Mouse (Mus musculus): ENCODE measurements around the gene Rxrb. TPM values are rescaled to one million over a fixed set of nuclear protein-coding genes. Genes with fewer than 3 reads are reported as not detected.
"Not testable (repeated sequence)": the region's sequence is repeated elsewhere in the genome, so short reads cannot be mapped to it uniquely, and the experiment has no call there.

Gene Rxrb
- polyA plus RNA-seq (2015; fragmentation: Nextera tagmentation; extraction: Ambion mirVana) = 47.5 and 56.0 TPM in 2 replicates

DNA sequence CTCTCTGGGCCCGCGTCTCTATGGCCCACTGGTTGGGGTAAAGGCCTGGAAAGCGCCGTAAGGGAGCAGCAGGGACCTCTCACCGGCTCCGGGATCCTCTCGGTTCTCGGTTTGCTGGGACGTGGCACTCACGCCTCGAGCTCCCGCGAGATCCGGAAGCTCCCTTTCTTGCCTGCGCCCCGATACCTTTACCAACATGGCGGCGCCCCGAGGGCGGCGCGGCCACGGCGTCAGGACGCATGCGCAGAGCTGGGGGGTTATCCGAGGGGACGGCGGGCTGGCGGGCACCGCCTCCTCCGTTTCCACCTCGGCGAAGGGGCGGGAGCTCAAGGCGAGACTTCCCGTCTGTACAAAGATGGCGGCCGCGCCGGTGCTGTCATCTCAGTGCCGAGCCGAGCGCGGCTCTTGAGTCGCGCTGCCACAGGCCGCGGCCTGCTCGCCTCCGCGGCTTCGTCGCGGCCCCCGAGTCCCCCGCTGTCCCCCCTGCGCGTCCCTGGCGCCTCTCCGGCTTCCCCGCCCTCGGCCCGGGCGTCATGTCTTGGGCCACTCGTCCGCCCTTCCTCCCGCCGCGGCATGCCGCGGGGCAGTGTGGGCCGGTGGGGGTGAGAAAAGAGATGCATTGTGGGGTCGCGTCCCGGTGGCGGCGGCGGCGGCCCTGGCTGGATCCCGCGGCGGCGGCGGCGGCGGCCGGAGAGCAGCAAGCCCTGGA is at the start of gene Rxrb, which contains the start of gene Slc39a7:
Gene Rxrb, plus strand, starts transcription at position 348 of the 709 bp plus-strand sequence.
Gene Slc39a7, minus strand, starts transcription at position 218 of the 709 bp plus-strand sequence.
- Histone ChIP-seq H3K27me3 (no peaks in the 10 kb centered on the region), H3K4me1 (peaks cover 54% of the 10 kb centered on the region), H3K27ac (peak within 1 kb of the TSS; percentile 96), H3K36me3 (peaks cover 45% of the 10 kb centered on the region), H3K9me3 (no peaks in the 10 kb centered on the region), H3K4me2 (peak within 1 kb of the TSS; percentile 93), H3K9ac (peak within 1 kb of the TSS; percentile 84), H3K4me3 (peak within 1 kb of the TSS; percentile 73)
- under 1% methylated on average over 87 of the region's 88 CpGs for WGBS
- peak; percentile 78 for ATAC-seq (ENCODE audit: borderline replicate concordance, extremely low read depth, low FRiP score, low TSS enrichment)

GRCm38 (mm10) chr17:33982136-33982535 is 49.5 kb upstream of the Rxrb start:
- H3K4me3 ChIP-seq; H3K9me3 ChIP-seq; H3K9ac ChIP-seq; H3K27ac ChIP-seq; ATAC-seq (ENCODE audit: borderline replicate concordance, extremely low read depth, low FRiP score, low TSS enrichment); H3K36me3 ChIP-seq: not testable (repeated sequence)
- peaks cover 36% of the 10 kb centered on the region for H3K27me3 ChIP-seq
- 6% methylated on average over 8 of the region's 8 CpGs for WGBS
- peak overlapping the region; percentile 78; the same call in 1 of the 2 replicates for H3K4me2 ChIP-seq
- H3K4me1 ChIP-seq = peaks cover 37% of the 10 kb centered on the region

- Histone ChIP-seq H3K9me3 (no peaks in the 10 kb centered on the region), H3K4me3 (no peak overlapping the region), H3K36me3 (no peaks in the 10 kb centered on the region), H3K27ac (no peak overlapping the region), H3K4me1 (no peaks in the 10 kb centered on the region), H3K4me2 (no peak overlapping the region), H3K9ac (no peak overlapping the region), H3K27me3 (peaks cover under 1% of the 10 kb centered on the region)
- 31% methylated on average over 10 of the region's 10 CpGs for WGBS
- ATAC-seq (ENCODE audit: borderline replicate concordance, extremely low read depth, low FRiP score, low TSS enrichment) = no peak
Measured at GRCm38 (mm10) chr17:33991788-33992664, 39.6 kb upstream of the Rxrb start.

GRCm38 (mm10) chr17:33994959-33995358 is 36.7 kb upstream of the Rxrb start:
- 84% methylated on average over 8 of the region's 8 CpGs for WGBS
- no peak overlapping the region for H3K4me2 ChIP-seq
- no peaks in the 10 kb centered on the region for H3K36me3 ChIP-seq
- peaks cover 3% of the 10 kb centered on the region; the same call in 1 of the 2 replicates for H3K4me1 ChIP-seq
- no peak for ATAC-seq (ENCODE audit: borderline replicate concordance, extremely low read depth, low FRiP score, low TSS enrichment)
- H3K27ac ChIP-seq = no peak overlapping the region
- H3K9ac ChIP-seq = no peak overlapping the region
- no peak overlapping the region for H3K4me3 ChIP-seq
- H3K9me3 ChIP-seq = no peaks in the 10 kb centered on the region
- peaks cover 21% of the 10 kb centered on the region for H3K27me3 ChIP-seq

GRCm38 (mm10) chr17:33995651-33996050 is 36.0 kb upstream of the Rxrb start:
- no peaks in the 10 kb centered on the region for H3K9me3 ChIP-seq
- no peak overlapping the region for H3K4me3 ChIP-seq
- no peaks in the 10 kb centered on the region for H3K36me3 ChIP-seq
- H3K9ac ChIP-seq = no peak overlapping the region
- no peak overlapping the region for H3K27ac ChIP-seq
- H3K4me1 ChIP-seq = peaks cover 9% of the 10 kb centered on the region; the same call in 1 of the 2 replicates
- 44% methylated on average over 3 of the region's 3 CpGs for WGBS
- ATAC-seq (ENCODE audit: borderline replicate concordance, extremely low read depth, low FRiP score, low TSS enrichment) = no peak
- H3K27me3 ChIP-seq = peaks cover 28% of the 10 kb centered on the region
- no peak overlapping the region for H3K4me2 ChIP-seq

DNA sequence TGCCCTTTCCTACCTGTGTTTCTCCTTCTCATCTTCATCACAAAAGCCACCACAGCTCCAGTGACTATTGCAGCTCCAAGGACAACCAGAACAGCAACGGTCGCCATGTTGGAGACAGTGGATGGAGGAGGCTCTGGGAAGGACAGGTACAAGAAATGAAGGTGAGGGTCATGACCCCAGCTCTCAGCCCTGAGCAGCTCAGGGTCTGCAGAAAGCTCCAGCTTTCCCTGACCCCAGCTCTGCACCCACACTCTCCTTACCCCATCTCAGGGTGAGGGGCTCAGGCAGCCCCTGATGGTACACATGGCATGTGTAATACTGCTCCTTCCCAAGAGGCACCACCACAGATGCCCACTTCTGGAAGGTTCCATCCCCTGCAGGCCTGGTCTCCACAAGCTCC is 34.6 kb upstream of the Rxrb start:
- not testable (repeated sequence) for H3K9me3 ChIP-seq; H3K4me2 ChIP-seq; H3K4me3 ChIP-seq; H3K27ac ChIP-seq; ATAC-seq (ENCODE audit: borderline replicate concordance, extremely low read depth, low FRiP score, low TSS enrichment); H3K36me3 ChIP-seq; H3K9ac ChIP-seq; H3K4me1 ChIP-seq
- H3K27me3 ChIP-seq = peaks cover 40% of the 10 kb centered on the region
- 79% methylated on average over 2 of the region's 2 CpGs for WGBS

DNA sequence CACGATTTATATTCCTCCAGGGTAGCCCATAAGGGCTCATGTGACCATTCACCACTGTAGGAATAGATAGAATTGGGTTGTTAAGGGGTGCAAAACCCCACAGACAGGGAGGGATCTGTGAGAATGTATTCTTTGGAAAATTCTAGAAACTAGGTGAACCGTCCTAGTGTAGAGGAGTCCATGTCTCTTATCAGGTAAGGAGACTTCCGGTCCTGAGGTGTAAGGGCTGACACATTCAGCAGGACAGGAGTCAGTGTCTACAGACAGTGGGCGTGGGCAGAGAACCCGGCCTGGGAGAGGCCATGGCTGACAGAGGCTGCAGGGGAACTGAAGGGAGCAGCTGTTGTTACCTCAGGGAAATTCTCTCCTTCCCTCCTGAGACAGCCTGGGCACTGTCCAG is 32.9 kb upstream of the Rxrb start:
- peaks cover 41% of the 10 kb centered on the region for H3K27me3 ChIP-seq
- H3K4me3 ChIP-seq; H3K4me1 ChIP-seq; H3K36me3 ChIP-seq; H3K27ac ChIP-seq; ATAC-seq (ENCODE audit: borderline replicate concordance, extremely low read depth, low FRiP score, low TSS enrichment); H3K4me2 ChIP-seq; H3K9ac ChIP-seq; H3K9me3 ChIP-seq: not testable (repeated sequence)
- WGBS = 36% methylated on average over 5 of the region's 5 CpGs

GRCm38 (mm10) chr17:33999341-34000149 is 32.1 kb upstream of the Rxrb start:
- Histone ChIP-seq H3K27me3 (peaks cover 41% of the 10 kb centered on the region), H3K27ac (no peak overlapping the region), H3K4me1 (peaks cover 9% of the 10 kb centered on the region; the same call in 1 of the 2 replicates), H3K36me3 (no peaks in the 10 kb centered on the region), H3K9ac (peak overlapping the region; percentile 40), H3K4me2 (peak overlapping the region; percentile 99), H3K9me3 (no peaks in the 10 kb centered on the region), H3K4me3 (peak overlapping the region; percentile 59)
- WGBS = 1% methylated on average over 87 of the region's 87 CpGs
- ATAC-seq (ENCODE audit: borderline replicate concordance, extremely low read depth, low FRiP score, low TSS enrichment) = peak; percentile 51

DNA sequence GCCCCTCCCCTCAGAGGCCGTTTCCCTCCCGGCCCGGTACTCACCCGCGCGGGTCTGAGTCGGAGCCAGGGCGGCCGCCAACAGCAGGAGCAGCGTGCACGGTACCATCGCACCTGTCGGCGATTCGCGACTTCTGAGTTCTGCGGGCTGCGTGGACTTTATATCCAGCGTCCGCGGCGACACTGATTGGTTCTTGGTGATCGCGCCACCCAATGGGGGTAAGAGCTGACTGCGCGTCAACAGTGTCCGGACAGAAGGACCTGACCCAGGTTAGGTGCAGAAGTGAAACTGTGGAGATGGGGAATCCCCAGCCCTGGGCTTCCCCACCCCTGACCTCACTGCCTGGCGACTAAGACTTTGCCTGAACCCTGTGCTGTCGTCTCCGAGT is 31.5 kb upstream of the Rxrb start, which contains the start of gene H2-K1:
Gene H2-K1, minus strand, starts transcription at position 198 of the 388 bp plus-strand sequence.
- Histone ChIP-seq H3K4me2 (peak within 1 kb of the TSS; percentile 99), H3K4me1 (peaks cover 9% of the 10 kb centered on the region; the same call in 1 of the 2 replicates), H3K9ac (peak within 1 kb of the TSS; percentile 40), H3K4me3 (peak within 1 kb of the TSS; percentile 59), H3K27ac (no peak within 1 kb of the TSS), H3K27me3 (peaks cover 41% of the 10 kb centered on the region), H3K36me3 (no peaks in the 10 kb centered on the region), H3K9me3 (no peaks in the 10 kb centered on the region)
- peak; percentile 83; the same call in 1 of the 2 replicates for ATAC-seq (ENCODE audit: borderline replicate concordance, extremely low read depth, low FRiP score, low TSS enrichment)
- under 1% methylated on average over 30 of the region's 30 CpGs for WGBS

DNA sequence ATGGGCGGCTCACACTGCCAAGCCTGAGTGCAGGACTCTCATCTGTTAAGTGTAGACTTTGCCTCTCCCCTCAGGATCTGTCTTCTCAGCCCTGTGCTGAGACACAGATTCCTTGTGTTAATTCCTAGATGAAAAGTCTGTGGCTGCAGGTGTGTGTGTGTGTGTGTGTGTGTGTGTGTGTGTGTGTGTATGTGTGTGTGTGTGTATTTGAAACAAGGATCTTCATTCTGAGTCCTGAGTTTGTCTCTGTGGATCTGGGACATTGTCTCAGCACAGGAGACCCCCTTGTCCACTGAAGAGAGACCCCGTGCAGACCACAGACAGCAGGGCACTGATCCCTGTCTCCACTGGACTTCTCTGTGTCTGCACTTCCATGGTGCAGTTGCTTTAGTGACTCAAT is 30.8 kb upstream of the Rxrb start:
- WGBS = 47% methylated on average over 2 of the region's 2 CpGs
- Histone ChIP-seq H3K4me2 (peak overlapping the region; percentile 99), H3K27me3 (peaks cover 44% of the 10 kb centered on the region), H3K4me3 (peak overlapping the region; percentile 59; the same call in 1 of the 2 replicates)
- H3K27ac ChIP-seq; H3K36me3 ChIP-seq; ATAC-seq (ENCODE audit: borderline replicate concordance, extremely low read depth, low FRiP score, low TSS enrichment); H3K9ac ChIP-seq; H3K9me3 ChIP-seq; H3K4me1 ChIP-seq: not testable (repeated sequence)

DNA sequence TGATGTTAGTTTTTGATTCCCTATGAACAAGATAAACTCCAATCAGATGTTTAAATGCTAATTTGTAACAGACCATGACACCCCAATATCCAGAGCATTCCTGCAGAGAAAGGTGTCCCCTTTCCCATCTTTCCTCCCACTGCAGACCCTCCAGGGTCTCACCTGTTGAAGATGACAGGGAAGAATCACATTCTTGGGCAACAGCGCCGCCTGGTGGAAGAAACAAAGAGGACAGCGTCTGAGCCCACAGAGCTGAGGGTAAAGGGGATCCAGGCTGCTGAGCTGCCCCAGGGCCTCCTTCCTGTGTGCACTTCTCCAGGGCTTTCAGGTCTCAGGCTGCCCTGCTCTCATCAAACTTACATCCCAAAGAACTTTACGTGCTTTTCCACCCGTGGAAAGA is 28.2 kb upstream of the Rxrb start:
- no peak for ATAC-seq (ENCODE audit: borderline replicate concordance, extremely low read depth, low FRiP score, low TSS enrichment)
- H3K4me2 ChIP-seq = no peak overlapping the region
- peaks cover 36% of the 10 kb centered on the region for H3K27me3 ChIP-seq
- no peak overlapping the region for H3K9ac ChIP-seq
- no peaks in the 10 kb centered on the region for H3K36me3 ChIP-seq
- H3K9me3 ChIP-seq = no peaks in the 10 kb centered on the region
- H3K4me1 ChIP-seq = peaks cover 9% of the 10 kb centered on the region; the same call in 1 of the 2 replicates
- 5% methylated on average over 5 of the region's 5 CpGs for WGBS
- H3K4me3 ChIP-seq = no peak overlapping the region
- no peak overlapping the region for H3K27ac ChIP-seq
